Mouse (Mus musculus) left cerebral cortex, postnatal 25 days (tissue): ENCODE measurements around the gene Spef1. TPM values are rescaled to one million over a fixed set of nuclear protein-coding genes. Genes with fewer than 3 reads are reported as not detected.

ENCODE experiments used
- DNase-seq, 2 experiments: peaks; one replicate each; pipeline ENCODE4 v3.0.0; 2022; ENCODE audit warnings: low spot score in 2 of 2, mixed read lengths in 1 of 2
- intact Hi-C: fragments of 180-260 bp; cut with DNase I; formaldehyde crosslinking; loops from one replicate; pipeline ENCODE4 v1.15.1; 2025
- total RNA-seq, 2 experiments: library from RNA; stranded (reverse); gene quantifications; 2 replicates each; pipeline ENCODE4 v1.2.3; 2021

Gene Spef1
- total RNA-seq, 2 experiments from 2014 or later: 9.9 to 12.8 TPM

GRCm38 (mm10) chr2:131178828-131179245 is 8.2 kb downstream of the Spef1 start:
- intact Hi-C loops: loop anchor here (2.0 kb wide), 1 partner anchor 32 kb away; no protein-coding TSS in a partner anchor
- peak in 1 of 2 experiments; percentile 12 for DNase-seq

GRCm38 (mm10) chr2:131177932-131178331 is 9.2 kb downstream of the Spef1 start:
- intact Hi-C loops: loop anchor here (2.0 kb wide), 1 partner anchor 33 kb away; no protein-coding TSS in a partner anchor
- no peak for DNase-seq

GRCm38 (mm10) chr2:131176491-131176890 is 10.6 kb downstream of the Spef1 start:
- intact Hi-C loops: no loop called here
- DNase-seq: no peak

- intact Hi-C loops: no loop called here
- no peak for DNase-seq
Observed at GRCm38 (mm10) chr2:131175945-131176309, 11.2 kb downstream of the Spef1 start.

GRCm38 (mm10) chr2:131175286-131175944 is 11.7 kb downstream of the Spef1 start:
- no peak for DNase-seq
- intact Hi-C loops: no loop called here

- intact Hi-C loops: no loop called here
- DNase-seq: peak; percentile 80 to 87
Observed at GRCm38 (mm10) chr2:131174700-131175099, 12.4 kb downstream of the Spef1 start.

GRCm38 (mm10) chr2:131172322-131172721 is 14.8 kb downstream of the Spef1 start:
- DNase-seq: no peak
- intact Hi-C loops: no loop called here

- intact Hi-C loops: no loop called here
- DNase-seq: peak; percentile 72 to 80
Observed at GRCm38 (mm10) chr2:131171401-131172104, 15.5 kb downstream of the Spef1 start.

- intact Hi-C loops: no loop called here
Observed at GRCm38 (mm10) chr2:131170936-131171335, 16.1 kb downstream of the Spef1 start.

GRCm38 (mm10) chr2:131168914-131169313 is 18.2 kb downstream of the Spef1 start:
- intact Hi-C loops: no loop called here

More at GRCm38 (mm10) chr2:131170936-131171335, 16.1 kb downstream of the Spef1 start:
- DNase-seq: peak in 1 of 2 experiments; percentile 16

GRCm38 (mm10) chr2:131167984-131168383 is 19.1 kb downstream of the Spef1 start:
- intact Hi-C loops: no loop called here
- DNase-seq: no peak

More at GRCm38 (mm10) chr2:131168914-131169313, 18.2 kb downstream of the Spef1 start:
- DNase-seq: no peak

GRCm38 (mm10) chr2:131166172-131166571 is 20.9 kb downstream of the Spef1 start:
- intact Hi-C loops: no loop called here

GRCm38 (mm10) chr2:131163924-131164323 is 23.2 kb downstream of the Spef1 start:
- no peak for DNase-seq
- intact Hi-C loops: loop anchor here (5.0 kb wide), 1 partner anchor 122 kb away; the partner anchor contains the start of gene Gfra4

More at GRCm38 (mm10) chr2:131166172-131166571, 20.9 kb downstream of the Spef1 start:
- no peak for DNase-seq

- DNase-seq: peak; percentile 32 to 40
- intact Hi-C loops: loop anchor here (1.0 to 5.0 kb wide), 2 partner anchors 65 to 118 kb away; partner anchors contain the start of gene Gfra4
Observed at GRCm38 (mm10) chr2:131160671-131161111, 26.4 kb downstream of the Spef1 start.

GRCm38 (mm10) chr2:131159938-131160581 is 27.0 kb downstream of the Spef1 start, which contains the start of gene 1700037H04Rik:
Gene 1700037H04Rik (minus strand): TSS chr2:131160081.
- DNase-seq: peak; percentile 96 to 98
- intact Hi-C loops: loop anchor here (1.0 to 5.0 kb wide), 2 partner anchors 65 to 118 kb away; partner anchors contain the start of gene Gfra4

GRCm38 (mm10) chr2:131159491-131159910 is 27.6 kb downstream of the Spef1 start:
- peak in 1 of 2 experiments; percentile 39 for DNase-seq
- intact Hi-C loops: no loop called here

GRCm38 (mm10) chr2:131156987-131157386 is 30.1 kb downstream of the Spef1 start:
- intact Hi-C loops: no loop called here
- no peak for DNase-seq

GRCm38 (mm10) chr2:131154036-131154435 is 33.0 kb downstream of the Spef1 start:
- no peak for DNase-seq
- intact Hi-C loops: no loop called here

GRCm38 (mm10) chr2:131152166-131152730 is 34.8 kb downstream of the Spef1 start:
- intact Hi-C loops: no loop called here
- no peak for DNase-seq

- DNase-seq: no peak
- intact Hi-C loops: no loop called here
Observed at GRCm38 (mm10) chr2:131149254-131149578, 37.9 kb downstream of the Spef1 start.
